Mouse (Mus musculus) heart, adult 2 months (tissue): ENCODE results near the gene Zmiz1.
A peak's percentile ranks its signal among the peaks of the same experiment; 100 is the strongest.

Experiments
- CTCF ChIP-seq: fragments of 200-600 bp; IDR thresholded peaks from 2 replicates; pipeline ENCODE4 v1.8.1; 2022; ENCODE audit warnings: antibody characterized with exemption, mild to moderate bottlenecking, moderate library complexity
- EP300 ChIP-seq: fragments of 200-500 bp; IDR thresholded peaks from 2 replicates; pipeline ENCODE4 v1.6.1; 2011; ENCODE audit warnings: low read depth, low read length, control low read depth; ENCODE audit not compliant: insufficient read depth
- POLR2A ChIP-seq: fragments of 200-500 bp; IDR thresholded peaks from 2 replicates; pipeline ENCODE4 v1.6.1; 2011; ENCODE audit warnings: mild to moderate bottlenecking, low read depth, low read length, control low read depth; ENCODE audit not compliant: insufficient read depth

DNA sequence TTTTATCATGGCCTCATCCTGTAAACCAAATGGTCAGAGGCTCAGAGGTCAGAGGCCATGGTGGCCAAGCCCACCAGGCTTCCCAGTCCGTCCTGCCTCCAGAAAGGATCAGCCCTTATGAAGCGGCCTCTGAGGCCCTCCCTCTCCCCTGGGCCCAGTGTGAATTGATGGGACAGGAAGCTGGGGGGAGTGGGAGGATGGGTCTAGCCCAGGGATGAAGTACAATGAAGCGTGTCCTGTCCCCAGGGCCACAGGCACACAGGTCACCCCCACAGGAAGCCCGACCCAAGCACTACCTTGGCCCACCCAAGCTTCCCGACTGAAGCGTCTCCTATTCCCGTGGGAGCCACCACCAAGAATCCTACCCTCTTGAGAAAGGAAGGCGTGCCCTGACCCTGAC is 66.7 kb downstream of the Zmiz1 start:
- TF ChIP-seq EP300 (peak; percentile 95), POLR2A (0 out of 2 replicates have a peak, but pooled peaks have one; percentile 26), CTCF (no peak)
